Mouse (Mus musculus) MEL (cell line): Measurements from ENCODE around the gene Rpl9. TPM values are rescaled to one million over a fixed set of nuclear protein-coding genes. Genes with fewer than 3 reads are reported as not detected.

Experiments used
- DNase-seq: peaks from one replicate; pipeline ENCODE4 v3.0.0; 2011; ENCODE audit warnings: low read depth, low spot score
- H3K27ac ChIP-seq: 2 replicates; pipeline ENCODE4 v1.5.1; 2012; ENCODE audit warnings: low read depth, mild to moderate bottlenecking, control low read depth, low read length, moderate library complexity; ENCODE audit not compliant: control insufficient read depth
- H3K27me3 ChIP-seq, 2 experiments: fragments of 150-350 bp in 1 of 2; sonication (generic) in 1 of 2; 2 replicates each; pipeline ENCODE4 v1.6.1; 2012; ENCODE audit warnings: low read length in 2 of 2, mild to moderate bottlenecking in 2 of 2, improper control_type of control experiment in 1 of 2, moderate library complexity in 1 of 2; ENCODE audit not compliant: insufficient read depth in 2 of 2, control insufficient read depth in 1 of 2
- H3K36me3 ChIP-seq, 2 experiments: 2 replicates each; pipeline ENCODE4 v1.6.1; 2012 to 2014; ENCODE audit warnings: low read length in 2 of 2, improper control_type of control experiment in 1 of 2, inconsistent platforms in 1 of 2, mild to moderate bottlenecking in 1 of 2; ENCODE audit not compliant: insufficient read depth in 2 of 2, control insufficient read depth in 1 of 2
- H3K4me1 ChIP-seq, 2 experiments: fragments of 150-350 bp in 1 of 2; sonication (generic) in 1 of 2; 2 replicates each; pipeline ENCODE4 v1.6.1; 2012; ENCODE audit warnings: low read length in 2 of 2, improper control_type of control experiment in 1 of 2, mild to moderate bottlenecking in 1 of 2; ENCODE audit not compliant: insufficient read depth in 2 of 2, control insufficient read depth in 1 of 2
- H3K4me3 ChIP-seq, 2 experiments: fragments of 150-350 bp in 1 of 2; sonication (generic) in 1 of 2; 2 replicates each; pipeline ENCODE4 v1.5.1; 2012; ENCODE audit warnings: low read depth in 2 of 2, low read length in 2 of 2, mild to moderate bottlenecking in 2 of 2, moderate library complexity in 2 of 2, control low read depth in 1 of 2, improper control_type of control experiment in 1 of 2; ENCODE audit not compliant: control insufficient read depth in 1 of 2, insufficient read depth in 1 of 2
- H3K79me2 ChIP-seq: 2 replicates; pipeline ENCODE4 v1.6.1; 2012; ENCODE audit warnings: mild to moderate bottlenecking, low read length, moderate library complexity; ENCODE audit not compliant: control insufficient read depth, poor library complexity, insufficient read depth
- H3K9ac ChIP-seq: 2 replicates; pipeline ENCODE4 v1.6.1; 2012; ENCODE audit warnings: low read depth, mild to moderate bottlenecking, control low read depth, low read length, moderate library complexity; ENCODE audit not compliant: control insufficient read depth, poor library complexity, severe bottlenecking
- H3K9me3 ChIP-seq: fragments of 150-350 bp; sonication (generic); replicated peaks from 2 replicates; pipeline ENCODE4 v1.6.1; 2012; ENCODE audit warnings: mild to moderate bottlenecking, low read length, improper control_type of control experiment, moderate library complexity; ENCODE audit not compliant: insufficient read depth
- BHLHE40 ChIP-seq: IDR thresholded peaks from 2 replicates; pipeline ENCODE4 v1.6.1; 2012; ENCODE audit warnings: low read depth, mild to moderate bottlenecking, inconsistent platforms, low read length, improper control_type of control experiment, borderline replicate concordance
- CHD2 ChIP-seq: IDR thresholded peaks from 2 replicates; pipeline ENCODE4 v1.6.1; 2011; ENCODE audit warnings: low read length, improper control_type of control experiment
- CTCF ChIP-seq, 3 experiments: IDR thresholded peaks in 2 of 3; conservative IDR thresholded peaks in 1 of 3; 2 replicates each; pipeline ENCODE4 v1.5.1; 2011 to 2012; ENCODE audit warnings: low read length in 3 of 3, low read depth in 2 of 3, mild to moderate bottlenecking in 2 of 3, improper control_type of control experiment in 1 of 3, inconsistent platforms in 1 of 3, mixed read lengths in 1 of 3, moderate library complexity in 1 of 3; ENCODE audit not compliant: control insufficient read depth in 1 of 3, insufficient read depth in 1 of 3, poor library complexity in 1 of 3, severe bottlenecking in 1 of 3
- E2F4 ChIP-seq: IDR thresholded peaks from 2 replicates; pipeline ENCODE4 v1.6.1; 2011; ENCODE audit warnings: low read depth, low read length, improper control_type of control experiment, borderline replicate concordance
- ETS1 ChIP-seq: IDR thresholded peaks from 2 replicates; pipeline ENCODE4 v1.6.1; 2012; ENCODE audit warnings: low read depth, mild to moderate bottlenecking, inconsistent platforms, low read length, improper control_type of control experiment, moderate library complexity
- GABPA ChIP-seq: IDR thresholded peaks from 2 replicates; pipeline ENCODE4 v1.6.1; 2012; ENCODE audit warnings: low read depth, mild to moderate bottlenecking, inconsistent platforms, low read length, improper control_type of control experiment, moderate library complexity
- GATA1 ChIP-seq: IDR thresholded peaks from 2 replicates; pipeline ENCODE4 v1.6.1; 2011; ENCODE audit warnings: low read depth, low read length, improper control_type of control experiment
- HCFC1 ChIP-seq: IDR thresholded peaks from 2 replicates; pipeline ENCODE4 v1.6.1; 2012; ENCODE audit warnings: low read depth, mild to moderate bottlenecking, inconsistent platforms, low read length, improper control_type of control experiment, moderate library complexity
- JUND ChIP-seq: IDR thresholded peaks from 2 replicates; pipeline ENCODE4 v1.6.1; 2011; ENCODE audit warnings: low read depth, mild to moderate bottlenecking, improper control_type of control experiment, low read length
- KAT2A ChIP-seq: conservative IDR thresholded peaks from 2 replicates; pipeline ENCODE4 v1.6.1; 2012; ENCODE audit warnings: low read depth, low read length, improper control_type of control experiment, inconsistent platforms
- MAX ChIP-seq: IDR thresholded peaks from 2 replicates; pipeline ENCODE4 v1.6.1; 2011; ENCODE audit warnings: low read length, improper control_type of control experiment
- MEF2A ChIP-seq: IDR thresholded peaks from 2 replicates; pipeline ENCODE4 v1.6.1; 2014; ENCODE audit warnings: low read depth, mild to moderate bottlenecking, inconsistent platforms, low read length, improper control_type of control experiment; ENCODE audit not compliant: poor library complexity, insufficient replicate concordance, severe bottlenecking; ENCODE audit errors: extremely low read depth
- MXI1 ChIP-seq: IDR thresholded peaks from 2 replicates; pipeline ENCODE4 v1.6.1; 2011; ENCODE audit warnings: mild to moderate bottlenecking, low read depth, low read length, improper control_type of control experiment
- NELFE ChIP-seq: IDR thresholded peaks from 2 replicates; pipeline ENCODE4 v1.6.1; 2011; ENCODE audit warnings: low read depth, low read length, improper control_type of control experiment
- NRF1 ChIP-seq: IDR thresholded peaks from 2 replicates; pipeline ENCODE4 v1.6.1; 2014; ENCODE audit warnings: low read depth, mild to moderate bottlenecking, inconsistent platforms, low read length, improper control_type of control experiment, moderate library complexity; ENCODE audit not compliant: poor library complexity, insufficient read depth, severe bottlenecking
- POLR2A ChIP-seq, 2 experiments: IDR thresholded peaks; 2 replicates each; pipeline ENCODE4 v1.6.1; 2011 to 2012; ENCODE audit warnings: low read length in 2 of 2, mild to moderate bottlenecking in 2 of 2, control low read depth in 1 of 2, improper control_type of control experiment in 1 of 2, low read depth in 1 of 2, moderate library complexity in 1 of 2; ENCODE audit not compliant: control insufficient read depth in 1 of 2, insufficient read depth in 1 of 2, poor library complexity in 1 of 2
- POLR2AphosphoS2 ChIP-seq: IDR thresholded peaks from 2 replicates; pipeline ENCODE4 v1.6.1; 2011; ENCODE audit warnings: low read length, improper control_type of control experiment
- POLR2AphosphoS5 ChIP-seq: IDR thresholded peaks from 2 replicates; pipeline ENCODE4 v1.6.1; 2012; ENCODE audit warnings: low read depth, borderline replicate concordance, mild to moderate bottlenecking, inconsistent platforms, low read length, moderate library complexity, mixed read lengths
- RAD21 ChIP-seq: IDR thresholded peaks from 2 replicates; pipeline ENCODE4 v1.6.1; 2011; ENCODE audit warnings: mild to moderate bottlenecking, low read depth, low read length, improper control_type of control experiment
- RCOR1 ChIP-seq: IDR thresholded peaks from 2 replicates; pipeline ENCODE4 v1.6.1; 2012; ENCODE audit warnings: low read depth, mild to moderate bottlenecking, inconsistent platforms, low read length, improper control_type of control experiment
- SIN3A ChIP-seq: IDR thresholded peaks from 2 replicates; pipeline ENCODE4 v1.6.1; 2012; ENCODE audit warnings: low read length, improper control_type of control experiment, inconsistent platforms
- SMC3 ChIP-seq: IDR thresholded peaks from 2 replicates; pipeline ENCODE4 v1.6.1; 2011; ENCODE audit warnings: low read depth, low read length, improper control_type of control experiment
- TAL1 ChIP-seq: IDR thresholded peaks from 2 replicates; pipeline ENCODE4 v1.6.1; 2012; ENCODE audit warnings: mild to moderate bottlenecking, inconsistent platforms, low read length, moderate library complexity, mixed read lengths
- TBP ChIP-seq: IDR thresholded peaks from 2 replicates; pipeline ENCODE4 v1.8.0; 2011; ENCODE audit warnings: low read depth, low read length, improper control_type of control experiment
- UBTF ChIP-seq: IDR thresholded peaks from 2 replicates; pipeline ENCODE4 v1.6.1; 2012; ENCODE audit warnings: low read depth, mild to moderate bottlenecking, inconsistent platforms, low read length, improper control_type of control experiment, moderate library complexity, borderline replicate concordance; ENCODE audit not compliant: insufficient read depth
- USF1 ChIP-seq: IDR thresholded peaks from 2 replicates; pipeline ENCODE4 v1.6.1; 2014; ENCODE audit warnings: low read depth, mild to moderate bottlenecking, inconsistent platforms, low read length, improper control_type of control experiment, moderate library complexity
- ZC3H11A ChIP-seq: IDR thresholded peaks from 2 replicates; pipeline ENCODE4 v1.6.1; 2012; ENCODE audit warnings: low read depth, mild to moderate bottlenecking, inconsistent platforms, low read length, improper control_type of control experiment
- ZKSCAN1 ChIP-seq: IDR thresholded peaks from 2 replicates; pipeline ENCODE4 v1.6.1; 2012; ENCODE audit warnings: low read depth, mild to moderate bottlenecking, inconsistent platforms, low read length, improper control_type of control experiment, moderate library complexity
- ZNF384 ChIP-seq: IDR thresholded peaks from 2 replicates; pipeline ENCODE4 v1.6.1; 2012; ENCODE audit warnings: low read depth, mild to moderate bottlenecking, inconsistent platforms, low read length, improper control_type of control experiment
- polyA plus RNA-seq, 2 experiments: library from polyadenylated mRNA; stranded (reverse) in 1 of 2; unstranded in 1 of 2; fragments of >175 nt in 1 of 2; fragments of >200 nt in 1 of 2; gene quantifications; 2 replicates each; pipeline versions ENCODE4 v1.2.1 to v1.2.4; 2012; ENCODE audit warnings: low replicate concordance in 2 of 2, low read depth in 1 of 2; ENCODE audit not compliant: insufficient read length in 2 of 2, insufficient read depth in 1 of 2, missing spikeins in 1 of 2
- total RNA-seq: library from RNA; depleted of rRNA; stranded (reverse); fragments of 300-350 nt; gene quantifications from 2 replicates; pipeline ENCODE4 v1.2.3, GENCODE M21; 2012

Rpl9 gene
- total and polyA plus RNA-seq, 3 experiments: 1,251 to 2,181 TPM; not detected in 1

DNA sequence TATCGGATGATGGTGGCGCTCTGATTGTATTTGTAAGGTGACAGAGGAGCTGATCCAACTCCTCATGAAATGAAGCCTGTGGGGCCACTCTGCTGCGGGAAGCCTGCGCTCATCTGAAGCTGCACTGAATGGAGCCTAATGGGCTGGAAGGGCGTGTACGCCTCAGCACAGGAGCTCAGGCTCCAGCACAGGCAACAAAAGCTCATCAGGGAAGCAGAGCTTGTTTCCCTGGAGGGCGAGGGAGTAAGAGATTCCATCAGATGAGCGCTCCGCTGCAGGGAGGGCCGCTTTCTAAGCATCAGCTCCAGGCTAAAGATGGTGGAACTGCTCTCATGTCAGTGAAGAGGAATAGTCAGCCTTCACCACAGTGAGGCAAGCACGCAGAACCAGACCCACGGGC lies 16.7 kb upstream of the Rpl9 start:
- Histone ChIP-seq H3K9me3 (no peaks in the 10 kb centered on the region), H3K27me3 (no peaks in the 10 kb centered on the region), H3K4me3 (no peak overlapping the region), H3K9ac (no peak overlapping the region), H3K27ac (no peak overlapping the region), H3K4me1 (no peaks in the 10 kb centered on the region), H3K79me2 (no peaks in the 10 kb centered on the region), H3K36me3 (no peaks in the 10 kb centered on the region; a peak in 2 of 4 replicates)
- TF ChIP-seq TAL1 (no peak), RCOR1 (no peak), POLR2AphosphoS2 (no peak), KAT2A (no peak), MAX (no peak), POLR2A (IDR thresholded peaks at IDR 0.05; ENCODE audit: control insufficient read depth in 1 of 2, insufficient read depth in 1 of 2, low read depth in 1 of 2, low read length in 2 of 2, poor library complexity in 1 of 2) (no peak), UBTF (no peak), HCFC1 (no peak), TBP (no peak), MXI1 (no peak), MEF2A (no peak), JUND (no peak)
- no peak for DNase-seq

- H3K27me3 ChIP-seq: no peaks in the 10 kb centered on the region
- H3K36me3 ChIP-seq: peaks cover 0 to 3% of the 10 kb centered on the region in 2 experiments; a peak in 3 of 4 replicates
- no peaks in the 10 kb centered on the region for H3K4me1 ChIP-seq
- no peak overlapping the region for H3K9ac ChIP-seq
- no peaks in the 10 kb centered on the region for H3K79me2 ChIP-seq
- DNase-seq: peak; percentile 86
- H3K27ac ChIP-seq: no peak overlapping the region
- H3K9me3 ChIP-seq: no peaks in the 10 kb centered on the region
- H3K4me3 ChIP-seq: no peak overlapping the region
- TF ChIP-seq JUND (0 out of 2 replicates have a peak, but pooled peaks have one; percentile 15), ETS1 (peak; percentile 26; the same call in 1 of the 2 replicates), GATA1 (0 out of 2 replicates have a peak, but pooled peaks have one; percentile 21), ZC3H11A (peak; percentile 84), CTCF (IDR thresholded peaks at IDR 0.05 in 2 of 3, conservative IDR thresholded peaks at IDR 0.05 in 1 of 3; ENCODE audit: control insufficient read depth in 1 of 3, insufficient read depth in 1 of 3, low read depth in 2 of 3, low read length in 3 of 3, poor library complexity in 1 of 3, severe bottlenecking in 1 of 3) (peak in 2 of 3 experiments; percentile 72 to 93), USF1 (no peak), CHD2 (no peak), ZNF384 (peak; percentile 47; the same call in 1 of the 2 replicates), SMC3 (peak; percentile 91), RCOR1 (no peak), MXI1 (peak; percentile 34; the same call in 1 of the 2 replicates), POLR2AphosphoS2 (no peak), ZKSCAN1 (no peak), BHLHE40 (peak; percentile 24; the same call in 1 of the 2 replicates), SIN3A (peak; percentile 62; the same call in 1 of the 2 replicates), POLR2AphosphoS5 (no peak), GABPA (no peak), NRF1 (no peak), HCFC1 (peak; percentile 42; the same call in 1 of the 2 replicates), MAX (peak; percentile 14; the same call in 1 of the 2 replicates), RAD21 (peak; percentile 94), KAT2A (no peak), NELFE (no peak), TAL1 (no peak), POLR2A (IDR thresholded peaks at IDR 0.05; ENCODE audit: control insufficient read depth in 1 of 2, insufficient read depth in 1 of 2, low read depth in 1 of 2, low read length in 2 of 2, poor library complexity in 1 of 2) (no peak), E2F4 (peak; percentile 44; the same call in 1 of the 2 replicates)
Measured at GRCm38 (mm10) chr5:65401251-65401994, 10.2 kb upstream of the Rpl9 start.
